Mouse (Mus musculus) heart, postnatal 4 days (tissue): ENCODE data around the gene 1810010H24Rik. TPM values are rescaled to one million over a fixed set of nuclear protein-coding genes. Genes with fewer than 3 reads are reported as not detected.
"Not testable (repeated sequence)": the region's sequence is repeated elsewhere in the genome, so short reads cannot be mapped to it uniquely, and the experiment has no call there.

Source experiments
- DNase-seq: peaks from one replicate; pipeline ENCODE4 v3.0.0; 2021
- total RNA-seq, 2 experiments: library from RNA; stranded (reverse); gene quantifications; 2 replicates each; pipeline ENCODE4 v1.2.3; 2021

The 1810010H24Rik gene
- total RNA-seq = 1 to 10 TPM; 3.7 to 4.0 TPM

- peak; percentile 40 for DNase-seq
These were observed at the start of gene 1810010H24Rik for GRCm38 (mm10) chr11:107025411-107026321. 1810010H24Rik (plus strand) TSS chr11:107025681.

DNA sequence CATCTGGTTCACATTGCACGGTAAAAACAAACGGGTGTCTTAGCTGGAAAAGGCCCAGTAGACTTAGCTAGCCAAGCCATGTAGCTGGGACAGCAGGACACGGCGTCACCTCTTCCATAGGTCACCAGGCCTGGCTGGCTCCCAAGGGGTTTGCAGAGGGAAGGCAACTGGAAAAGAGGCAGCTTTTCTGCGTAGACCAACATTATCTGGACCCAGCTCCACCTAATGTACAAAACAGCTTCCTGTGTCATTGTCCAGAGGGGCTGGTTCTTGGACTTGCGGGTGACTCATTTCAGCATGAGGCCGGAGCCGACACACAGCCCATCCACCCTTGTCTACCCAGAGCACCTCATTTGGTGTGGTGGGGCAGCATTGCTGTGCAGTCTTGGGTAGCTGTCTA, 49.3 kb upstream of the 1810010H24Rik start:
- DNase-seq = peak; percentile 89

- DNase-seq = peak; percentile 76
These were observed 45.0 kb upstream of the 1810010H24Rik start for GRCm38 (mm10) chr11:106980455-106980854.

- no peak for DNase-seq
These were observed 43.7 kb upstream of the 1810010H24Rik start for GRCm38 (mm10) chr11:106981787-106982186.

- DNase-seq = no peak
These were observed 43.1 kb upstream of the 1810010H24Rik start for GRCm38 (mm10) chr11:106982351-106982750.

DNA sequence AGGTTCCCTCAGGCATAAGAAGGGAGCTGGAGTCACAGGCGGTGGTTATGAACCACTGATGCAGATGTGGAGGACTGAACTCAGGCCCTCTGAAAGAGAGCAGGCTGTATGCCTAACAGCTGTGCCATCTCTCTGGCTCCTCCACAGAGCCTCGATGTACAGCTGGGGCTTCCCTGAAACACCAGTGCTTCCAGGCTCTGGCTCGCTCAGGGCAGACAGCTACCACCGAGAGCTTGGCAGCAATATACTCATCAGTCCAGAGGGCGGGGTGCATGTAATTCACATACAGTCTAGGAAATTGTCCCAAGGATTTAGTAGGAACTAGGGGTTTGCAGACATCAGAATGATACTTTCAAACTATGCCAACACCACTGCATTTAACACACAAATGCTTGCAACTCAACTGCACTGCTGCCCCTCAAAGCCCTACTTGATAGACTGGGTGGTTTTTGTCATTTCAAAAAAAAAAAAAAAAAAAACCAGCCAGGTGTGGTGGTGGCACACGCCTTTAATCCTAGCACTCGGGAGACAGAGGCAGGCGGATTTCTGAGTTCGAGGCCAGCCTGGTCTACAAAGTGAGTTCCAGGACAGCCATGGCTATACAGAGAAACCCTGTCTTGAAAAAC, 39.4 kb upstream of the 1810010H24Rik start:
- DNase-seq = not testable (repeated sequence)

GRCm38 (mm10) chr11:106987384-106987783, 38.1 kb upstream of the 1810010H24Rik start:
- DNase-seq = no peak

DNA sequence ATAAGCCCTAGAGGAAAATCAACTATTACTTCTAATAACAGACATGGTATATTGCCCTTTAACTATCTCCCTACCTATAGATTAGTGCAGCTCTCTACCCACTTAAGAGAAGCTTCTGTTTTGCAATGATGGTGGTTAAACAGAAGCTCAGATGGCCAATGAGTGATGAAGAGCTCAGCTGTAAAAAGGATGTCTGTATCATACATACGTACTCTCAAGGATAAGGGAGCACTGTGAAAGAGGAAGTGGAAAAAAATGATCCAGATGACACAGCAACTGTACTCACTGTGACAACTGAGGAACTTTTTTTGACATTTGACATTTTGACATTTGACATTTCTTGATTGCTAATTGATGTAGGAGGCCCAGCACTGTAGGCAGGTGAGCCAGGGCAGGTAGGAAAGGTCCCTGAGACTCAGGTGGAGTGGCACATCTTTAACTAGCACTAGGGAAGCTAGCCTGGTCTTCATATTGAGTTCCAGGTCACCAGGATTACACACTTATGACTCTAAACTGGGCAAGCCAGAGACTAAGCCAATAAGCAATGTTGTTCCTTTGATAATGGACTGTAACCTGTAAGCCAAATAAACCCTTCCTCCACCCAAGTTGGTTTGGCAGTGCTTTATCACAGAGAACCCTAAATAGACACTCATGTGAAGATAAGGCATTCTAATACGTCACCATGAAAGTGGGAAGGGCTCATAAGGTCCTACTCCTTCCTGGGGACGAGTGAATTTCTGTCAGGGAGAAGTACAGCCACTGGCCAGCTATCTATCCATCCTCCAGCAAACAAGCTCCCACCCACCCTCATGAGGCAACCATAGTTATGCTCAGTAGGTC, 31.0 kb upstream of the 1810010H24Rik start:
- DNase-seq = no peak

DNA sequence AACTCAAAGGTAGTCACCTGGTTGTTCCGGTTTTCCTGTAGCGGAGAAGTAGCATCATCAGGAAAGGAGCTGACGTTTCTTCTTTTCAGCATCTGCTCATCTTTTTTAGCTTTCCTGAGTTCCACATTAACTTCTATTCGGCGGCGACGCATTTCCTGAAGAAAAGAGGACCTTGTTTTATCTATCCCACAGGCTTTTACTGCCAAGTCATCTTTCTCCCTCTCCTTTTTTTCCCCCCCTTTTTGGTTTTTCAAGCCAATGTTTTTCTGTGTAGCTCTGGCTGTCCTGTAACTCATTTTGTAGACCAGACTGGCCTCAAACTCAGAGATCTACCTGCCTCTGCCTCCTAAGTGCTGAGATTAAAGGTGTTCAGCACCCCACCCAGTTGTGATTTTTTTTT, 29.0 kb upstream of the 1810010H24Rik start:
- DNase-seq = not testable (repeated sequence)

- no peak for DNase-seq
These were observed 27.5 kb upstream of the 1810010H24Rik start for GRCm38 (mm10) chr11:106997976-106998375.

GRCm38 (mm10) chr11:106998651-106999150, 26.8 kb upstream of the 1810010H24Rik start:
- no peak for DNase-seq

- peak; percentile 94 for DNase-seq
These were observed 26.1 kb upstream of the 1810010H24Rik start, which contains the start of gene Kpna2 for GRCm38 (mm10) chr11:106999151-106999948. Kpna2 (minus strand) TSS chr11:106999541.

DNA sequence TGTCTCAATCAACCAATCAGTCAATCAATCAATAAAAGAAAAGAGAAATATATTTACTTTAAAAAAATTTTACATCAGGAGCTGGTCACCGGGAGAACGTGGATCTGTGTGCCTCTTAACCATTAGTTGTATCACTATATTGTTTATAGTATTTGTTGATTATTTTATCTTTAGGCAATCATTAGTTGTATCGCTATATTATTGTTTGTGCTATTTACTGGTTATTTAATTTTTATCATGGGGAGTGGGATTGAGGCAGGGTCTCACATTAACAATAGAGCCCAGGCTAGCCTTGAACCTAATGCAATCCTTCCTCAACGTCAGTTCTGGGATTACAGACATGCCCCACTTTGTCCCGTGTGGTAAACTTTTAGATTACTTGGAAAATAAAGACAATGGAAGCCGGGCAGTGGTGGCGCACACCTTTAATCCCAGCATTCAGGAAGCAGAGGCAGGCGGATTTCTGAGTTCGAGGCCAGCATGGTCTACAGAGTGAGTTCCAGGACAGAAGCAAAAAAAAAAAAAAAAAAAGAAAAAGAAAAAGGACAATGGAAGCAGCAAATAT, 25.4 kb upstream of the 1810010H24Rik start:
- DNase-seq = no peak

- DNase-seq = no peak
These were observed 23.5 kb upstream of the 1810010H24Rik start for GRCm38 (mm10) chr11:107001760-107002675.

- DNase-seq = peak; percentile 50
These were observed 19.9 kb upstream of the 1810010H24Rik start for GRCm38 (mm10) chr11:107005538-107005937.

- no peak for DNase-seq
These were observed 15.0 kb upstream of the 1810010H24Rik start for GRCm38 (mm10) chr11:107010447-107010846.

DNA sequence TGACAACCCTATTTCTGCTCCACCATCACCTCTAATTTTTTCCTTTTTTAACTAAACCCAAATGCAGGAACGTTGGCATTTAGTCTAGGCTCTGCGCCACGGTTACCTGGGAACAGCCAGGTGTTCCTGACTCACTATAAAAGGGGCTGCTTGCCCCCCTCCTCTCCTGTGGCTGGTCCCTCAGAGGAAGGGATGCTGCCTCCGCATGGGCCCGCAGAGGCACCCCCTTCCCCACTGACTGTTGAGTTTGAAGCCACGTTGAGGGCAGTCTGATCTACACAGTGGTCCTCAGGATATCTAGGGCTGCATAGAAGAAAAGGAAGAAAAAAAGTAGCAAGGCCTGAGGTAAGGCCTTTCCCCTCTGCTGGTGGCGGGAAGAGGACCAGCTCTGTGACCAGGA, 14.3 kb upstream of the 1810010H24Rik start:
- DNase-seq = no peak

DNA sequence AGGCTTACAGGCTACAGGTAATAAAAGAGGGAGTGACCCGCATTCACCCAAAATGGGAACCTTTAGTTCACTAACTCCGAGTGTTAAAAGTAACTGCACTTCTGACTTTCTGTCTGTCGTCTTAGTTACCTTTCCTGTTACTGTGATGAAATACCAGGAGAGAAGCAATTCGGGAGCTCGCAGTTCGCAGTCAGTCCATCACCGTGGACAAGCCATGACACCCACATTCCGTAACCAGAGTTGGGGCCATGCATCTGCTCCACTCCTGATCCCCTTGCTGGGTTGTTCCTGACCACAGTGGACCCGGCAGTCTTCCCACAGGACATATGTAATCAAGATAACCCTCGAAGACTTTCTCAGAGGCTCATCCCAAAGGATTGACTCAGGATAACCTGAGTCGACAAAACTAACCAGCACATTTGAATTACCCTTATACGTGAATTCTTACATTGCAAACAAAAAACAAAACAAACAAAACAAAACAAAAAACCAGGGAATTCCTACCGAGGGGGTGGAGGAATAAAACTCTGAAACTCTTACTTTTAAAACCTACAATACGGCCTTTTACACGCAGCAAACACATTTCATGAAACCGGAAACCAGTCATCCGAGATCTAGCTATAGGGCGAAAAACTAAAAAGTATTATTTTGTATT, 13.7 kb upstream of the 1810010H24Rik start:
- DNase-seq = no peak

GRCm38 (mm10) chr11:107012324-107013017, 13.0 kb upstream of the 1810010H24Rik start:
- peak; percentile 99 for DNase-seq
